In the genomic region with DNA sequence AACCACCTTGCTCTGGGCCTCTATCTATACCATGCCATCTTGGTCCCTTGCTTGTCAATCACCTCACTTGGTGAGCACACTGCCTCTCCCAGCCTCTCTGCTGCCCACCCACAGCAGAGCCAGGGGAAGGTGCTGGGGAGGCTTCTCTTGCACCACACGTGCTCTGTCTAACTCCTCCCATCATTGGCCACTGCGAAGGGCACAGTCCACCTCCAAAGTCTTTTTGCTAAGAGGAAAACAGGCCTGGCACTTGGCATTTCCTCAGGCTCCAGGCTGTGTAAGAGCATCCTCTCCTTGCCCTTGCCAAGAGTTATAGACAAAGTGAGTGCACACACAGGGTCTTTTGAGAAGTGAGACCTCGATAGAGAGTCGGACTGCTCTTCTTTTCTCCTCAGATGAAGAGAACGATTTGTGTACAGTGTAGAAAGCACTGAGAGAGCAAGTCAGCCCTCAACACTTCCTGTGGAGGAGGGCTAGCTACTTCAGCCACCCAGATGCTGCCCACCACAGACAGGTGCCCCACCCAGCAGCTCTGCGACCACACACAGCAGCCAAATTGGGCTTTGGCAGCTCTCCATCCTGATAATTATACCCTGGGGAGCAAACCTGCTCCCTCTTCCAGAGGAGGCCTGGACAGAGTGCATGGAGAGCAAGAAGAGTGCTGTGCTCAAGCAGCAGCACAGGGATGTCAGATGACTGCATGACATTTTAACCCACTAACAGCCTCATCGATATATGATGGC, we compare ENCODE assay signal across 14 mouse cellular contexts. TPM values are rescaled to one million over a fixed set of nuclear protein-coding genes. Genes with fewer than 3 reads are reported as not detected.
DNase-seq lines count a peak whose midpoint lies in the region; ATAC-seq lines count a peak whose summit lies in the region.
"Had no signal": no experiment of that assay in that cellular context is flagged by ENCODE, and none has a peak within 500 bp of the region (broad histone marks: within the 10 kb centered on the region; RNA-seq: fewer than 3 reads in every experiment).

No protein-coding gene starts in this region.

- H3K4me1 ChIP-seq in heart, embryonic 10.5 days = peaks cover 15% of the 10 kb centered on the region
- H3K4me1 ChIP-seq: midbrain, embryonic 12.5 days had no signal

- peak; percentile 84 for DNase-seq in heart, adult 11 months
- DNase-seq in heart, embryonic 10.5 days (ENCODE audit: low spot score) = no peak
- peak; percentile 40 for DNase-seq in left cerebral cortex, postnatal 4 days
- DNase-seq in left cerebral cortex, postnatal 36 days (ENCODE audit: low spot score in 2 of 2) = no peak
- DNase-seq in lung, postnatal 36 days = no peak
- DNase-seq in frontal cortex, postnatal 25 days (ENCODE audit: low spot score in 2 of 2) = no peak
- DNase-seq: B cell, adult 2 months; cerebellum, adult 2 months; kidney, adult 9 months; layer of hippocampus, adult 9-11 months; right cerebral cortex, postnatal 4 days had no signal

- H3K9me3 ChIP-seq in heart, embryonic 10.5 days = no peaks in the 10 kb centered on the region
- H3K9me3 ChIP-seq: midbrain, embryonic 12.5 days had no signal

- intact Hi-C loops in left cerebral cortex, postnatal 4 days (cut with DNase I) = no loop called here
- intact Hi-C loops in left cerebral cortex, postnatal 36 days (cut with DNase I) = no loop called here

- H3K27me3 ChIP-seq in heart, embryonic 10.5 days (ENCODE audit: insufficient read depth, poor library complexity, severe bottlenecking) = no peaks in the 10 kb centered on the region
- H3K27me3 ChIP-seq: midbrain, embryonic 12.5 days had no signal

- H3K4me3 ChIP-seq in heart, embryonic 10.5 days = no peak overlapping the region
- H3K4me3 ChIP-seq: midbrain, embryonic 12.5 days had no signal

- H3K36me3 ChIP-seq in heart, embryonic 10.5 days = peaks cover 84% of the 10 kb centered on the region

- 83% methylated on average over 7 of the region's 7 CpGs for WGBS in heart, embryonic 10.5 days

- ATAC-seq in common myeloid progenitor, adult 5-6 weeks (replicated peaks; ENCODE audit: low read depth, poor library complexity, severe bottlenecking) = 0 out of 2 replicates have a peak, but pooled peaks have one; percentile 23
- peak; percentile 32; the same call in 1 of the 2 replicates for ATAC-seq in monocyte, adult 5-6 weeks (replicated peaks; ENCODE audit: insufficient number of reproducible peaks, low FRiP score, low TSS enrichment, poor library complexity, severe bottlenecking)

- H3K27ac ChIP-seq in heart, embryonic 10.5 days = no peak overlapping the region
- H3K27ac ChIP-seq: midbrain, embryonic 12.5 days had no signal

RNA-seq across cellular contexts. Expression of gene Emilin3, which starts 41.2 kb away (rescaled TPM):
- 1.2 and 2.5 TPM in 2 replicates for polyA plus RNA-seq in heart, embryonic 10.5 days (2016; fragmentation: Nextera tagmentation; extraction: Ambion mirVana)
- total RNA-seq in left cerebral cortex, postnatal 4 days (2021) = under 1 TPM; 0.20 to 0.26 TPM
- total RNA-seq in left cerebral cortex, postnatal 36 days (2021) = under 1 TPM in 1 of 2 experiments, not detected in 1; 0.27 TPM
- total RNA-seq in common myeloid progenitor, adult 5-6 weeks (2017) = not detected in 2 replicates
- not detected in 3 replicates for total RNA-seq in monocyte, adult 5-6 weeks (2017)

Comparison
In these comparisons a context has a peak if more than half of its experiments do, and no peak if none do; other contexts are left out.
1. DNase-seq: peak in heart, adult 11 months (single experiment) and left cerebral cortex, postnatal 4 days (single experiment); none in heart, embryonic 10.5 days (single experiment), left cerebral cortex, postnatal 36 days (0 of 2), lung, postnatal 36 days (single experiment) and frontal cortex, postnatal 25 days (0 of 2).